Mouse (Mus musculus) thymus, adult 2 months (tissue): ENCODE data around the gene Dpm3.

Experiments used
- CTCF ChIP-seq: fragments of 200-500 bp; IDR thresholded peaks from 2 replicates; pipeline ENCODE4 v1.5.1; 2012; ENCODE audit warnings: mild to moderate bottlenecking, control low read depth, low read length, moderate library complexity, borderline replicate concordance; ENCODE audit not compliant: control insufficient read depth, poor library complexity, insufficient read depth; ENCODE audit errors: extremely low read depth
- POLR2A ChIP-seq: fragments of 200-500 bp; IDR thresholded peaks from 2 replicates; pipeline ENCODE4 v1.6.1; 2012; ENCODE audit warnings: mild to moderate bottlenecking, low read length, control low read depth, moderate library complexity; ENCODE audit not compliant: control insufficient read depth, poor library complexity, insufficient read depth; ENCODE audit errors: extremely low read depth

GRCm38 (mm10) chr3:89224796-89225195 lies 34.4 kb upstream of the Dpm3 start:
- no peak for TF ChIP-seq POLR2A
- TF ChIP-seq CTCF: no peak
